Mouse (Mus musculus): ENCODE results near the gene Rapgef1. TPM values are rescaled to one million over a fixed set of nuclear protein-coding genes. Genes with fewer than 3 reads are reported as not detected.

Gene Rapgef1
- polyA plus RNA-seq, 1 experiment from 2014 or later = 17.2 TPM

DNA sequence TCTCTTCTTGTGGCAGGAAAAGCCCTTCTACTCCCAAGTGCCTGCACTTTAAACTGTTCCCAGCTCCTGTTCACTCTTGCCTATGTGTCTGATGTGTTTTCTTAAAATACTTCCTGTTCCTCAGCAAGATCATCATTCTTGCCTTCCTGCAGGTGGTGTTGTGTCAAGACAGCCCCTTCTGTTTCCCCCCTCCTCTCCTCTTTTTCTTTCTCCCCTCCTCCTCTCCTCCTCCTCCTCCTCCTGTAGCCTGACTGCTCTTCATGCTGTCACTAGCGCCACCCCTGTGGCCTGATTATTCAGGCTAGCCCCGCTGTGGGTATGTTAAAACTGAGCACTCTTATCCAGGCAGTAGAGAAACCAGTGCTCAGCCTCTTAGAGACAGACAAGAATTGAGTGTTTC is 65.0 kb downstream of the Rapgef1 start:
- Histone ChIP-seq H3K36me3 (replicated peaks) (peaks cover 61% of the 10 kb centered on the region), H3K4me1 (no peaks in the 10 kb centered on the region), H3K27ac (no peak overlapping the region), H3K27me3 (ENCODE audit: poor library complexity, severe bottlenecking) (no peaks in the 10 kb centered on the region), H3K4me3 (no peak overlapping the region), H3K9me3 (no peaks in the 10 kb centered on the region)
- no peak for DNase-seq (ENCODE audit: extremely low spot score, low spot score)
- WGBS = 38% methylated on average over 2 of the region's 2 CpGs

DNA sequence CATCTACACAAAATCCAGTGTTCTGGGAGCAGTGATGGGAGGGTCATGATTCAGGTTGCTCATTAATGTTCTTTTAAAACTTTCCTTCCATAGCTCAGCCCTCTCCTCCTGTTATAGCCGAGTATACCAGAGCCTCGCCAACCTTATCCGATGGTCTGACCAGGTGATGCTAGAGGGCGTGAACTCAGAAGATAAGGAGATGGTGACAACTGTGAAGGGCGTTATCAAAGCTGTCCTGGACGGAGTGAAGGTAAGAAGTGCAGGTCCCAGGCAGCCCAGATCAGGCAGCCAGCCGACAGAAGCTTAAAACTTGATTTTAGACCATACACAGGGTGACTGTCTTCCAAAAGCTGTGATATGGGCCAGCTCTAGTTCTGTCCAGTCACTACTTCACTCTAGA is 69.5 kb downstream of the Rapgef1 start:
- no peaks in the 10 kb centered on the region for H3K4me1 ChIP-seq
- no peaks in the 10 kb centered on the region for H3K9me3 ChIP-seq
- 93% methylated on average over 7 of the region's 7 CpGs for WGBS
- no peaks in the 10 kb centered on the region for H3K27me3 ChIP-seq (ENCODE audit: poor library complexity, severe bottlenecking)
- no peak overlapping the region for H3K4me3 ChIP-seq
- DNase-seq (ENCODE audit: extremely low spot score, low spot score) = no peak
- H3K36me3 ChIP-seq (replicated peaks) = peaks cover 86% of the 10 kb centered on the region
- no peak overlapping the region for H3K27ac ChIP-seq

DNA sequence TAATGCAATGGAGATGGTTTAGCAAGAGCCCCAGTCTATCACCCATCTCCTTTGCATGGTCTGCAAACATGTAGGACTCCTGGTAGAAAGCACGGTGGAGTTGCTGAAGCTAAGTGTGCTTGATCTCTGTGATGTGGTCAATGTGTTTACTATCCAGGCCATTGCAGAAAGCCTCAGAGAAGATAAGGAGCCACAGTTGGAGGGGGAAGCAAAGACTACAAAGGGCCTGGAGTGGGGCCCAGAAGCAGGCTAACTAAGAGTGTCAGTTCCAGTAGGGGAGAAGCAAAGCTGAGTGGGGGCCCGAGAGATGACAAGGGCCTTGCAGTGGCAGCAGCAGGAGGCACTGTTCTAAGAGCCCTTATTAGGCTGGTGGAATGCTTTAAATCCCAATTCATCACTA is 70.0 kb downstream of the Rapgef1 start:
- no peak overlapping the region for H3K4me3 ChIP-seq
- no peak for DNase-seq (ENCODE audit: extremely low spot score, low spot score)
- no peaks in the 10 kb centered on the region for H3K27me3 ChIP-seq (ENCODE audit: poor library complexity, severe bottlenecking)
- H3K36me3 ChIP-seq (replicated peaks) = peaks cover 91% of the 10 kb centered on the region
- H3K9me3 ChIP-seq = no peaks in the 10 kb centered on the region
- no peaks in the 10 kb centered on the region for H3K4me1 ChIP-seq
- WGBS = 81% methylated on average over 2 of the region's 2 CpGs
- H3K27ac ChIP-seq = no peak overlapping the region

DNA sequence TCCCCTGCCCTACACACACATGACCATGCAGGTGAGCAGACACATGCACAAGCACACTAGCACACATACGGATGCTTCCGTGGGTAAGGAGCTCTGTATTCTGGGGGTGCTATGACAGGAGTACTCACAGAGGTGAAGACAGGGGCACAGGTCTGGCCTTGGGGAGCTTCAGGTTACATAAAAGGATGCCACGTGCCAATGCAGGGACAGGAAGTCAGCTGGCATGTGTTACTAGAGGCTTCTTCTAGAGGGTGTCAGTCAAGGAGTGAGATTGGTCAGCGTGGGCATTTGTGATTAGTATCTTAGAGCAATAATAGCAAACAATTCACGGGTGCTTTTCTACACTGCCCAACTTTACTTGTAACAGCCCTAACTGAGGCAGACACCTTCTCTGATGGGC is 71.5 kb downstream of the Rapgef1 start:
- H3K36me3 ChIP-seq (replicated peaks) = peaks cover 94% of the 10 kb centered on the region
- H3K27me3 ChIP-seq (ENCODE audit: poor library complexity, severe bottlenecking) = no peaks in the 10 kb centered on the region
- H3K9me3 ChIP-seq = no peaks in the 10 kb centered on the region
- DNase-seq (ENCODE audit: extremely low spot score, low spot score) = no peak
- H3K4me3 ChIP-seq = no peak overlapping the region
- H3K27ac ChIP-seq = no peak overlapping the region
- no peaks in the 10 kb centered on the region for H3K4me1 ChIP-seq
- 90% methylated on average over 5 of the region's 5 CpGs for WGBS

DNA sequence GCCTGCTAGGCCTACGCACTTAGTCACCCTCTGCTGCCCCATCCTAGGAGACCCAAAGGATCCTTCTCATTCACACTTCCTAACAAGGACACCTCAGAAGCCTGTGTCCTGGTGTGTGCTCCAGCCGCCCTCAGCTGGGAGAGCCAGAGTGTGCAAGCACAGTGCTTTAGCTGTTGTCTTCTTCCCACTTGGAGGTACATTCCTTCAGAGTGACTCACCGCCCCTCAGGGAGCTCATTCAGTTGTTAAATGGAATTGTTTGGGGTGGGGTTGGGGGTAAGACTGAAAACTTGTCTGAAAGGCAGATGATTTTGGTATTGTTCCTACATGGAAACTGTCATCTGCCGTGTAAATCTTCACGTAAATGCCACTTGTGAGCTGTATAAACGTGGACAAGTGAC is 72.0 kb downstream of the Rapgef1 start:
- Histone ChIP-seq H3K4me1 (no peaks in the 10 kb centered on the region), H3K4me3 (no peak overlapping the region), H3K27me3 (ENCODE audit: poor library complexity, severe bottlenecking) (no peaks in the 10 kb centered on the region), H3K9me3 (no peaks in the 10 kb centered on the region), H3K27ac (no peak overlapping the region), H3K36me3 (replicated peaks) (peaks cover 94% of the 10 kb centered on the region)
- 88% methylated on average over 6 of the region's 6 CpGs for WGBS
- no peak for DNase-seq (ENCODE audit: extremely low spot score, low spot score)

DNA sequence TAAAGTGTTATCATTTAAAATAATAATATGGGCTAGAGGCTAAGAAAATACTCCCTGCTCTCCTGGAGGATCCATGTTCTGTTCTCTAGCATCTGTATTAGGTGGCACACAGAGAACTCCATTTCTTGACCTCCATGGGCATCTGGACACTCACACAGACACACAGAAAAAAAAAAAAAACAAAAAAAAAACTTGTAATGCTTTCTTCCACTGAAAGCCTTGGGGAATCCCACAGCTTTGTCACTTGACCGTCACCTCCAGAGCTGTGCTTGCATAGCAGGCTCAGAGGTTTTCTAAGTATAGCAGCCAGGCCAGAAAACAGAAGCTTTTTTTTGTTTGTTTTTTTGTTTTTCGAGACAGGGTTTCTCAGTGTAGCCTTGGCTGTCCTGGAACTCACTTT is 72.7 kb downstream of the Rapgef1 start:
- DNase-seq (ENCODE audit: extremely low spot score, low spot score) = no peak
- Histone ChIP-seq H3K9me3 (no peaks in the 10 kb centered on the region), H3K27me3 (ENCODE audit: poor library complexity, severe bottlenecking) (no peaks in the 10 kb centered on the region), H3K4me1 (no peaks in the 10 kb centered on the region), H3K4me3 (no peak overlapping the region), H3K36me3 (replicated peaks) (peaks cover 92% of the 10 kb centered on the region), H3K27ac (no peak overlapping the region)
- 96% methylated on average over 2 of the region's 2 CpGs for WGBS

DNA sequence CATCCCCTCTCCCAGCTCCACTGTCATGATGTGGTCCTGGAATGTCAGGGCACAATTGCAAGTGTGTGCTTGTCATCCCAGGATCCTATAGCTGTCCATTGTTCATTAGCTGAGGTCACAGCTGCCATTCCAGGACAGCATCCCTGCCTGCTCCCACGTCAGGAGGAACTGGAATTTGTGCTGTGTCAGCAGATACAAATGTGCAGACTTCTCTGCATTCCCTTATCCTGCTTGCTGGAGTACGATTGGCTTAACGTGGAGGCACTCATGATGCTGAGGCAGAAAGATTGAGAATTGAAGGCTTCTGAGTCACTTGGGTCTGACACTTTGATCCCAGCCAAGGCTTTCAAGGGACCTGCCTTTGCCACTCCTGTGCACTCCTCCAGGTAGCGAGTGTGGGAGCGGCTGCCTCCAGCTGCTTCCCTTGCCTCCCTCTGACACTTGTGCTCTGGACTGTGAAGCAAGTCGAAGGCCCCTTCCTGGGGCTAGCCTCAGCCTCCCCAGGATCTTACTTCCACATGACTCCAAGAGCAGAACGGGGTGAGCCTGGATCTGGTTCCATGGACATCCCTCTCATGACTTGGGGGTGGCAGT is 76.8 kb downstream of the Rapgef1 start:
- Histone ChIP-seq H3K9me3 (no peaks in the 10 kb centered on the region), H3K4me1 (no peaks in the 10 kb centered on the region), H3K4me3 (no peak overlapping the region), H3K27ac (no peak overlapping the region), H3K27me3 (ENCODE audit: poor library complexity, severe bottlenecking) (no peaks in the 10 kb centered on the region), H3K36me3 (replicated peaks) (peaks cover 93% of the 10 kb centered on the region)
- WGBS = 89% methylated on average over 7 of the region's 7 CpGs
- DNase-seq (ENCODE audit: extremely low spot score, low spot score) = no peak

DNA sequence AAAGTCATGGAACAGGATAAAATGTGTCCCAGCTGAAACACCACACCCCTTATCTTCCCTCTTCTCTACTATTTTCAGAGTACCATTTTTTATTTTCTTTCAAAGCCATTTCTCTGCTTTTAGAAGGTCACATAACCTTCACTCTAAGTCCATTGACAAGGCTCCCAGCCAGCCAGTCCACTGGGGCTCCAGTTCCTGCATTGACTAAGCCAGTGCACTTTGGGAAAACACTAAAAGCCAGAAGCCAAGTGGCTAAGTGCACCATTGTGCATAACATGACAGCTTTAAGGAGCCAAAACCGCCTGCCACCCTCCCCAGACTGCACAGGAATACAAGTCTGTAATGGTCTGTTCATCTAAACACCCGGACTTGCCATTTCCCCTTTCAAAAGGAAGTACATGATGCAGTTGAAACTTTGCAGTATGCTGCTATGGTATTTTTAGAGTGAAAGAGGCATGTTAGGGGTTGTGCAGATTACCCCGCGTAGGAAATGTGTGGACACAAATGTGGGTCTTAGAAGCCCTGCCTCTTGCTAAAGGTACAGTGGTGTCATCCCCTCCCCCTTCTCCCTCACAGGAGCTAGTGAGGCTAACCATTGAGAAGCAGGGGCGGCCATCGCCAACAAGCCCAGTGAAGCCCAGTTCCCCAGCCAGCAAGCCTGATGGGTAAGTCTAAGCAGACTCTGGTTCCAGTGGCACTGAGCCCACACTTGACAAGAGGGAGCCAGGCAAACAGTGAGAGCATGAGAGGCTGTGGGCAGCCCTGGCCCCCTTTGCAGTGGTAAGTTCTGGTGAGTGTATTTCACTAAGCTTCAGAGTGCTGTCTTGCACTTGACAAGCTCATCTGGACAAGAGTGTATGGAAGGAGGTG is 79.1 kb downstream of the Rapgef1 start:
- 87% methylated on average over 6 of the region's 6 CpGs for WGBS
- Histone ChIP-seq H3K36me3 (replicated peaks) (peaks cover 93% of the 10 kb centered on the region), H3K4me3 (no peak overlapping the region)

DNA sequence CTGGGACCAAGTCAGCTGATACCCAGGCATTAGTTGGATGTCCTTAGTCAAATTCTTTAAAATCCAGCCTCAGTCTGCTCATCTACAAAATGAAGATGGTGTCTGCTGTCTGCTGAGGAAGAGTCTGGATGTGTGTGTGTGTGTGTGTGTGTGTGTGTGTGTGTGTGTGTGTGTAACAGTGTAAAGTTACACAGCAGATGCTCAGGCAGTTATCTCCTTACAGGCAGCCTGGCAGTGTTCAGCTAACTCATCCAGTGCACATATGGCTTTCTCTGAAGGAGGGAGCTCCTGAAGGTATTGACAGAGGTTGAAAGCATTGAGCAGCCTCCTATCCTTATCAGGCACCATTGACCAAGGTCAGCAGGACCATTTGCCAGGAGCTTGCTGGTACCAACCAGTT is 81.4 kb downstream of the Rapgef1 start:
- Histone ChIP-seq H3K9me3 (no peaks in the 10 kb centered on the region), H3K27ac (no peak overlapping the region), H3K4me3 (no peak overlapping the region), H3K36me3 (replicated peaks) (peaks cover 96% of the 10 kb centered on the region), H3K27me3 (ENCODE audit: poor library complexity, severe bottlenecking) (no peaks in the 10 kb centered on the region), H3K4me1 (no peaks in the 10 kb centered on the region)
- no peak for DNase-seq (ENCODE audit: extremely low spot score, low spot score)

More for the DNA sequence above, 79.1 kb downstream of the Rapgef1 start:
- Histone ChIP-seq H3K27me3 (ENCODE audit: poor library complexity, severe bottlenecking) (no peaks in the 10 kb centered on the region), H3K4me1 (no peaks in the 10 kb centered on the region), H3K9me3 (no peaks in the 10 kb centered on the region), H3K27ac (no peak overlapping the region)
- no peak for DNase-seq (ENCODE audit: extremely low spot score, low spot score)

DNA sequence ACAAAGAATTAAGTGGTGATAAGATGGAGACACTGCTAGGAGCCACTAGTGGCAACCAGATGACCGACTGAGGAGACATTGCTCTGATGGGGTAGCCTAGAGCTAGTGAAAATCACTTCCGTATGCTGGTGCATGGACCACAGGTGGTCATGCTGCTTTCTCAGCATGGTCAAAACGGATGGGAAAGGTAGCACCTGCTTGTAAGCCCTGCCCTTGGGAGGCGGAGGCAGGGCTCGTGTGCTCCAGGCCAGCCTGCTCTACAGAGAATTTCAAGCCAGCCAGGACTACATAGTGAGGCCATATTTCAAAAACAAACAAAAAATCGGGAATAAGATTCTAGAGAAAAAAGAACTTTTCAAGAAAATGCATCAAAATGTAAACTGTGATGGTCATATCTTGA is 81.9 kb downstream of the Rapgef1 start:
- Histone ChIP-seq H3K9me3 (no peaks in the 10 kb centered on the region), H3K36me3 (replicated peaks) (peaks cover 96% of the 10 kb centered on the region)

DNA sequence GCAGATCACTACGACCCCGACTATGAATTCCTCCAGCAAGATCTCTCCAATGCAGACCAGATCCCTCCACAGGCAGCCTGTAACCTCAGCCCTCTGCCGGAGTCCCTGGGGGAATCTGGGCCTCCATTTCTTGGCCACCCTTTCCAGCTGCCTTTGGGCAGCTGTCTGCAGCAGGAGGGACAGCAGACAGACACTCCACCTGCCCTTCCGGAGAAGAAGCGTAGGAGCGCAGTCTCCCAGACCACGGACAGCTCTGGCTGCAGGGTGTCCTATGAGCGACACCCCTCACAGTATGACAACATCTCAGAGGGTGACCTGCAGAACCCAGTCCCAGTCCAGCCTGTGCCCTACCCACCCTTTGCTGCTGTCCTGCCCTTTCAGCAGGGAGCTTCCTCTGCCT is 82.7 kb downstream of the Rapgef1 start:
- Histone ChIP-seq H3K36me3 (replicated peaks) (peaks cover 98% of the 10 kb centered on the region), H3K27me3 (ENCODE audit: poor library complexity, severe bottlenecking) (no peaks in the 10 kb centered on the region), H3K4me3 (no peak overlapping the region), H3K9me3 (no peaks in the 10 kb centered on the region), H3K4me1 (no peaks in the 10 kb centered on the region), H3K27ac (no peak overlapping the region)
- DNase-seq (ENCODE audit: extremely low spot score, low spot score) = no peak
- 96% methylated on average over 8 of the region's 8 CpGs for WGBS

More for the DNA sequence above, 81.9 kb downstream of the Rapgef1 start:
- 89% methylated on average over 6 of the region's 6 CpGs for WGBS
- DNase-seq (ENCODE audit: extremely low spot score, low spot score) = no peak
- no peaks in the 10 kb centered on the region for H3K27me3 ChIP-seq (ENCODE audit: poor library complexity, severe bottlenecking)
- no peak overlapping the region for H3K4me3 ChIP-seq
- no peak overlapping the region for H3K27ac ChIP-seq
- H3K4me1 ChIP-seq = no peaks in the 10 kb centered on the region

DNA sequence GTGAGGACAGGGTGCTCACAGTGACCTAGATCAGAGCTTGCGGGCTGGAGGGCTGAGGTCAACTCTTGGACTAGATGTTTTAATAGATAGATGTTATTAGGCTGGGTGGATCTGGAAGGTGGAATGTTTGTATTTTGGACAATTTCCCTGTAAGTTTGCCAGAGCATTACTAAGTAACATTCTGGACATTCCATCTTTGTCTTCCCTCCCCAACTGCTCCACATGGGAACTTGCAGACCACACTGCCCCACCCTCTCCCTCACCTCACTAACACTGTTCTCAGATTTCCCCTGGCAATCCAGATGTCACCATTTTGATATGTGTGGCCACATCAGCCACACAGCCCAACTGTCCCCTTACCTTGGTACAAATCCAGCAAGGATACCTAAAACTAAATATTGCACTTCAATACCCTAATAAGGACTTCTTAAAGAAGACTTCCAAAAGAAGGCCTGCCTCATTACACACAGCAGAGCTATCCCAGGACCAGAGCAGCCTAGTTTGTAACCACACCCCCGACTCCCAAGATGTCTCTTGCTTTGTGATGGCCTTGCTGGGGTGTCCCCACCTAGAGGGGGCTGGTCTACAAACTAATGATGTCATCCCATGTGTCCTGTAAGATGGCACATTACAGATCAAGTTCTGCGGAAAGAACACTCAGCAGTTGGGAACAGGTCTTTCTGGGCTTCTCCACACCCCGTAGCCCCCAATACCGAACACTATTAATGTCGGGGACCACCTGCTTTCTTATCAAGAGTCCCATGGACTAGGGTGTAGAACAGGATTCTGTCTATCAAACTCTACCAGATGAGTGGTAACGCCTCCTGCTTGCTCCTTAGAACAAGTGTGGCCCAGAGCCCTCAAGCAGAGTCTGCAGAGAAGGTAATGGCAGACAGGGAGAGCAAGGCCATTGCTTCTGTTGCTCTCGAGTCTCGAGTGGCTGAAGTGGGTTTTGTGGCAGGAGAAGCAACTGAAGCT is 83.9 kb downstream of the Rapgef1 start:
- no peak for DNase-seq (ENCODE audit: extremely low spot score, low spot score)
- Histone ChIP-seq H3K4me3 (no peak overlapping the region), H3K27me3 (ENCODE audit: poor library complexity, severe bottlenecking) (no peaks in the 10 kb centered on the region), H3K9me3 (no peaks in the 10 kb centered on the region), H3K4me1 (no peaks in the 10 kb centered on the region), H3K36me3 (replicated peaks) (peaks cover 100% of the 10 kb centered on the region), H3K27ac (no peak overlapping the region)
- WGBS = 90% methylated on average over 9 of the region's 9 CpGs
